8 mouse cellular contexts compared by ENCODE assay signal in the genomic region with DNA sequence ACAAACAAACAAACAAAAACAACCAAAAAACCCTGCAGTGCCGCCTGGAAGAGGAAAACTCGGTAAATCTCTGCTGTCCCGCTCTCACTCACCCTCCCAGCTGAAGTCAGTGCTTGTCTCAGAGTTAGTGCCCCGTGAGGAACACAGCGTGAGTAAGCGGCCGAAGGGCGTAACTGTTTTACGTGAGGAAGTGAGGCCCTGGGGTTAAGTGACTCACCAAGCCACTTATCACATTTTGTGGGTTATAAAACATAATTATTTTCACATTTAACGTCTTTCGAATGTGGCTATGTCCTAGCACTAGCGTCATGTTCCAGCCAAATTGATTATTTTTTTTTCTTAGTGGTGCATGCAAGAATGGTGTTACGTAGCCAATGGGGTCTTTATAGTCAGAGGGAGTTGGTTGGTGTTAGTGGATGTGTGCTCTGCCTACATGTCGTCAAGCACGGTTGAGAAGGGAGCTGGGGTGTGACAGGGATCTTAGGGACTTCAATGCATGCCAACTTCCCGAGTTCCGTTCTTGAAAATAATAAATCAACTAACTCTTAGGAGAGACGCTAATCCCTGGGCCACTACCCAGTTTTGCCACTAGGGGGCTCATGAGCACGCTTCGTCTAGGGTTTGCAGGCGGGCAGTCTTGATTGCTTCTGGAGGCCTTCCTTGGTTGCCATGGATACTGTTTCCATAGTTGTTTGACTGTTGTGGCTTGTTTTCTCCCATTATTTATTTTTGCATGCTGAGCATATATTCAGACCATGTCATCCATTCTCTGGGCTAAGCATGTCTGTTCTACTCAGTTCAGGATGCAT. TPM values are rescaled to one million over a fixed set of nuclear protein-coding genes. Genes with fewer than 3 reads are reported as not detected.
A peak's percentile ranks its signal among the peaks of the same experiment; 100 is the strongest.
DNase-seq lines count a peak whose midpoint lies in the region; ATAC-seq and TF ChIP-seq lines count a peak whose summit lies in the region.

No protein-coding gene starts in this region.

- H3K27me3 ChIP-seq in embryonic facial prominence, embryonic 10.5 days (replicated peaks; ENCODE audit: low read depth, poor library complexity, severe bottlenecking) = no peaks in the 10 kb centered on the region
- H3K27me3 ChIP-seq in kidney, embryonic 14.5 days (ENCODE audit: control insufficient read depth, insufficient read depth, low read length) = no peaks in the 10 kb centered on the region
- no peaks in the 10 kb centered on the region; the same call in 1 of the 2 replicates for H3K27me3 ChIP-seq in limb, embryonic 14.5 days (ENCODE audit: control insufficient read depth, insufficient read depth, low read length)
- H3K27me3 ChIP-seq in stomach, embryonic 14.5 days (ENCODE audit: control insufficient read depth, insufficient read depth, low read length) = no peaks in the 10 kb centered on the region

- 61% methylated on average over 21 of the region's 21 CpGs for WGBS in embryonic facial prominence, embryonic 10.5 days
- WGBS in kidney, embryonic 14.5 days = 38% methylated on average over 21 of the region's 21 CpGs
- 29% methylated on average over 21 of the region's 21 CpGs for WGBS in limb, embryonic 14.5 days
- 46% methylated on average over 21 of the region's 21 CpGs for WGBS in stomach, embryonic 14.5 days

- H3K9me3 ChIP-seq in embryonic facial prominence, embryonic 10.5 days = 0 out of 2 replicates have a peak, but pooled peaks cover 2% of the 10 kb centered on the region
- H3K9me3 ChIP-seq in kidney, embryonic 14.5 days (ENCODE audit: control insufficient read depth, low read length) = no peaks in the 10 kb centered on the region
- no peaks in the 10 kb centered on the region for H3K9me3 ChIP-seq in limb, embryonic 14.5 days (ENCODE audit: control insufficient read depth, low read length)
- no peaks in the 10 kb centered on the region for H3K9me3 ChIP-seq in stomach, embryonic 14.5 days (ENCODE audit: control insufficient read depth, low read depth, low read length)

- H3K9ac ChIP-seq in kidney, embryonic 14.5 days (ENCODE audit: low read depth, low read length) = no peak overlapping the region
- no peak overlapping the region for H3K9ac ChIP-seq in limb, embryonic 14.5 days (ENCODE audit: low read depth, low read length, severe bottlenecking)
- no peak overlapping the region for H3K9ac ChIP-seq in stomach, embryonic 14.5 days (replicated peaks; ENCODE audit: low read depth, low read length)

- no peaks in the 10 kb centered on the region for H3K36me3 ChIP-seq in embryonic facial prominence, embryonic 10.5 days (replicated peaks)
- H3K36me3 ChIP-seq in kidney, embryonic 14.5 days (ENCODE audit: control insufficient read depth, insufficient read depth, low read length) = no peaks in the 10 kb centered on the region
- H3K36me3 ChIP-seq in limb, embryonic 14.5 days (ENCODE audit: control insufficient read depth, insufficient read depth, low read length) = no peaks in the 10 kb centered on the region
- no peaks in the 10 kb centered on the region for H3K36me3 ChIP-seq in stomach, embryonic 14.5 days (ENCODE audit: control insufficient read depth, insufficient read depth, low read length)

- TF ChIP-seq POLR2A in limb, embryonic 14.5 days (IDR thresholded peaks at IDR 0.05; ENCODE audit: borderline replicate concordance, extremely low read depth, insufficient read depth, insufficient read length) = no peak

- H3K4me2 ChIP-seq in kidney, embryonic 14.5 days (replicated peaks; ENCODE audit: low read depth, low read length) = no peak overlapping the region
- H3K4me2 ChIP-seq in limb, embryonic 14.5 days (replicated peaks; ENCODE audit: low read depth, low read length, severe bottlenecking) = 0 out of 2 replicates have a peak overlapping the region, but pooled peaks have one; percentile 16
- H3K4me2 ChIP-seq in stomach, embryonic 14.5 days (replicated peaks; ENCODE audit: low read depth, low read length) = no peak overlapping the region

- no peak overlapping the region for H3K4me3 ChIP-seq in embryonic facial prominence, embryonic 10.5 days
- H3K4me3 ChIP-seq in kidney, embryonic 14.5 days (ENCODE audit: low read length) = no peak overlapping the region
- no peak overlapping the region for H3K4me3 ChIP-seq in limb, embryonic 14.5 days (replicated peaks; ENCODE audit: low read length)
- H3K4me3 ChIP-seq in stomach, embryonic 14.5 days (ENCODE audit: low read depth, low read length) = no peak overlapping the region

- no peaks in the 10 kb centered on the region; the same call in 1 of the 2 replicates for H3K4me1 ChIP-seq in embryonic facial prominence, embryonic 10.5 days
- H3K4me1 ChIP-seq in kidney, embryonic 14.5 days (ENCODE audit: control insufficient read depth, insufficient read depth, low read length) = no peaks in the 10 kb centered on the region; the same call in 1 of the 2 replicates
- H3K4me1 ChIP-seq in limb, embryonic 14.5 days (ENCODE audit: control insufficient read depth, insufficient read depth, low read length) = peaks cover 2% of the 10 kb centered on the region; the same call in 1 of the 2 replicates
- 0 out of 2 replicates have a peak, but pooled peaks cover 2% of the 10 kb centered on the region for H3K4me1 ChIP-seq in stomach, embryonic 14.5 days (ENCODE audit: control insufficient read depth, insufficient read depth, low read length)

- peak; percentile 81 for DNase-seq in A20 (ENCODE audit: low read depth, low spot score)
- DNase-seq in adrenal gland, postnatal 14 days = peak; percentile 88
- peak; percentile 83 for DNase-seq in embryonic facial prominence, embryonic 10.5 days (ENCODE audit: low spot score)
- peak; percentile 81 for DNase-seq in limb, embryonic 14.5 days (ENCODE audit: low spot score)
- peak; percentile 87 for DNase-seq in naive thymus-derived CD4-positive, alpha-beta T cell, adult 2 months (ENCODE audit: low read depth)

- H3K27ac ChIP-seq in embryonic facial prominence, embryonic 10.5 days (replicated peaks) = no peak overlapping the region
- H3K27ac ChIP-seq in kidney, embryonic 14.5 days (ENCODE audit: low read depth, low read length) = no peak overlapping the region
- H3K27ac ChIP-seq in limb, embryonic 14.5 days (replicated peaks; ENCODE audit: low read depth, low read length) = no peak overlapping the region
- no peak overlapping the region for H3K27ac ChIP-seq in stomach, embryonic 14.5 days (ENCODE audit: low read length)

- ATAC-seq in granulocyte monocyte progenitor cell, adult 5-6 weeks (replicated peaks; ENCODE audit: poor library complexity, severe bottlenecking) = peak; percentile 89
- ATAC-seq in kidney, embryonic 14.5 days (ENCODE audit: low FRiP score, low TSS enrichment) = peak; percentile 60
- ATAC-seq in limb, embryonic 14.5 days (ENCODE audit: low FRiP score, low read depth) = peak; percentile 75
- peak; percentile 56; the same call in 1 of the 2 replicates for ATAC-seq in stomach, embryonic 14.5 days (ENCODE audit: insufficient number of reproducible peaks, insufficient read depth, low FRiP score, low read depth)

RNA-seq across cellular contexts. Expression of a gene that starts 10.7 kb away (rescaled TPM):
- not detected in 2 replicates for total RNA-seq in adrenal gland, postnatal 14 days (2021)
- not detected in 2 replicates for polyA plus RNA-seq in embryonic facial prominence, embryonic 10.5 days (2016; fragmentation: Nextera tagmentation; extraction: Ambion mirVana)
- total RNA-seq in granulocyte monocyte progenitor cell, adult 5-6 weeks (2014; fragmentation: Nextera tagmentation) = not detected in 2 replicates
- not detected in 2 replicates for total RNA-seq in granulocyte monocyte progenitor cell, adult 5-6 weeks (2017)
- 3.3 and 4.2 TPM in 2 replicates for polyA plus RNA-seq in kidney, embryonic 14.5 days (2014; fragmentation: Nextera tagmentation; extraction: Ambion mirVana)
- not detected in 2 replicates for polyA plus RNA-seq in limb, embryonic 14.5 days (2012; rRNA removed)
- not detected in 2 replicates for polyA plus RNA-seq in limb, embryonic 14.5 days (2014; fragmentation: Nextera tagmentation; extraction: Ambion mirVana)
- 20.2 and 25.2 TPM in 2 replicates for polyA plus RNA-seq in stomach, embryonic 14.5 days (2014; fragmentation: Nextera tagmentation; extraction: Ambion mirVana)

RNA-seq across cellular contexts. Expression of a gene that starts 23.4 kb away (rescaled TPM):
- not detected in 2 replicates for total RNA-seq in adrenal gland, postnatal 14 days (2021)
- polyA plus RNA-seq in embryonic facial prominence, embryonic 10.5 days (2016; fragmentation: Nextera tagmentation; extraction: Ambion mirVana) = not detected in 2 replicates
- not detected in 2 replicates for total RNA-seq in granulocyte monocyte progenitor cell, adult 5-6 weeks (2014; fragmentation: Nextera tagmentation)
- not detected in 2 replicates for total RNA-seq in granulocyte monocyte progenitor cell, adult 5-6 weeks (2017)
- not detected in 2 replicates for polyA plus RNA-seq in kidney, embryonic 14.5 days (2014; fragmentation: Nextera tagmentation; extraction: Ambion mirVana)
- 0.21 and 0.24 TPM in 2 replicates for polyA plus RNA-seq in limb, embryonic 14.5 days (2012; rRNA removed)
- not detected in 2 replicates for polyA plus RNA-seq in limb, embryonic 14.5 days (2014; fragmentation: Nextera tagmentation; extraction: Ambion mirVana)
- polyA plus RNA-seq in stomach, embryonic 14.5 days (2014; fragmentation: Nextera tagmentation; extraction: Ambion mirVana) = 0.66 TPM in 1 of 2 replicates, not detected in the other

RNA-seq across cellular contexts. Expression of a gene that starts 35.8 kb away (rescaled TPM):
- total RNA-seq in adrenal gland, postnatal 14 days (2021) = not detected in 2 replicates
- polyA plus RNA-seq in embryonic facial prominence, embryonic 10.5 days (2016; fragmentation: Nextera tagmentation; extraction: Ambion mirVana) = not detected in 2 replicates
- total RNA-seq in granulocyte monocyte progenitor cell, adult 5-6 weeks (2014; fragmentation: Nextera tagmentation) = not detected in 2 replicates
- not detected in 2 replicates for total RNA-seq in granulocyte monocyte progenitor cell, adult 5-6 weeks (2017)
- not detected in 2 replicates for polyA plus RNA-seq in kidney, embryonic 14.5 days (2014; fragmentation: Nextera tagmentation; extraction: Ambion mirVana)
- polyA plus RNA-seq in limb, embryonic 14.5 days (2012; rRNA removed) = not detected in 2 replicates
- not detected in 2 replicates for polyA plus RNA-seq in limb, embryonic 14.5 days (2014; fragmentation: Nextera tagmentation; extraction: Ambion mirVana)
- polyA plus RNA-seq in stomach, embryonic 14.5 days (2014; fragmentation: Nextera tagmentation; extraction: Ambion mirVana) = not detected in 2 replicates

RNA-seq across cellular contexts. Expression of a gene that starts 38.7 kb away (rescaled TPM):
- total RNA-seq in adrenal gland, postnatal 14 days (2021) = 0.23 and 0.37 TPM in 2 replicates
- not detected in 2 replicates for polyA plus RNA-seq in embryonic facial prominence, embryonic 10.5 days (2016; fragmentation: Nextera tagmentation; extraction: Ambion mirVana)
- total RNA-seq in granulocyte monocyte progenitor cell, adult 5-6 weeks (2014; fragmentation: Nextera tagmentation) = not detected in 2 replicates
- total RNA-seq in granulocyte monocyte progenitor cell, adult 5-6 weeks (2017) = not detected in 2 replicates
- polyA plus RNA-seq in kidney, embryonic 14.5 days (2014; fragmentation: Nextera tagmentation; extraction: Ambion mirVana) = not detected in 2 replicates
- 0.09 and 0.31 TPM in 2 replicates for polyA plus RNA-seq in limb, embryonic 14.5 days (2012; rRNA removed)
- polyA plus RNA-seq in limb, embryonic 14.5 days (2014; fragmentation: Nextera tagmentation; extraction: Ambion mirVana) = 0.07 and 0.17 TPM in 2 replicates
- polyA plus RNA-seq in stomach, embryonic 14.5 days (2014; fragmentation: Nextera tagmentation; extraction: Ambion mirVana) = 0.17 TPM in 1 of 2 replicates, not detected in the other

RNA-seq across cellular contexts. Expression of a gene that starts 52.9 kb away (rescaled TPM):
- not detected in 2 replicates for total RNA-seq in adrenal gland, postnatal 14 days (2021)
- 0.20 and 0.24 TPM in 2 replicates for polyA plus RNA-seq in embryonic facial prominence, embryonic 10.5 days (2016; fragmentation: Nextera tagmentation; extraction: Ambion mirVana)
- not detected in 2 replicates for total RNA-seq in granulocyte monocyte progenitor cell, adult 5-6 weeks (2014; fragmentation: Nextera tagmentation)
- total RNA-seq in granulocyte monocyte progenitor cell, adult 5-6 weeks (2017) = not detected in 2 replicates
- 0.15 and 0.24 TPM in 2 replicates for polyA plus RNA-seq in kidney, embryonic 14.5 days (2014; fragmentation: Nextera tagmentation; extraction: Ambion mirVana)
- polyA plus RNA-seq in limb, embryonic 14.5 days (2012; rRNA removed) = 0.13 and 0.30 TPM in 2 replicates
- 0.22 TPM in 1 of 2 replicates, not detected in the other for polyA plus RNA-seq in limb, embryonic 14.5 days (2014; fragmentation: Nextera tagmentation; extraction: Ambion mirVana)
- 13.2 and 13.4 TPM in 2 replicates for polyA plus RNA-seq in stomach, embryonic 14.5 days (2014; fragmentation: Nextera tagmentation; extraction: Ambion mirVana)
